Mouse (Mus musculus) hindbrain, embryonic 11.5 days (tissue): ENCODE measurements at regions not wholly inside any gene's neighbourhood (a gene's known extent, or its start where the extent isn't known, plus 50 kb on each side); places are given as distances from the start of the nearest gene placed in this dataset.

ENCODE experiments used
- ATAC-seq: fragments of 200-750 bp; cut with Nextera tagmentation; 2 replicates; pipeline ENCODE4 v1.8.0; 2017; ENCODE audit warnings: mild to moderate bottlenecking, moderate TSS enrichment, moderate library complexity; ENCODE audit not compliant: low FRiP score
- DNase-seq: peaks from one replicate; pipeline ENCODE4 v3.0.0-alpha.2; 2015; ENCODE audit warnings: low spot score
- H3K27ac ChIP-seq: fragments of 300-500 bp; sonication (generic); 2 replicates; pipeline ENCODE4 v1.5.1; 2014; ENCODE audit warnings: mild to moderate bottlenecking, low read depth, low read length
- H3K27me3 ChIP-seq: fragments of 300-500 bp; sonication (generic); 2 replicates; pipeline ENCODE4 v1.6.1; 2014; ENCODE audit warnings: mild to moderate bottlenecking, low read length, moderate library complexity, mixed read lengths; ENCODE audit not compliant: control insufficient read depth, insufficient read depth
- H3K36me3 ChIP-seq: fragments of 300-500 bp; sonication (generic); 2 replicates; pipeline ENCODE4 v1.6.1; 2014; ENCODE audit warnings: mild to moderate bottlenecking, low read length, moderate library complexity, mixed read lengths; ENCODE audit not compliant: control insufficient read depth, insufficient read depth
- H3K4me1 ChIP-seq: fragments of 300-500 bp; sonication (generic); replicated peaks from 2 replicates; pipeline ENCODE4 v1.6.1; 2014; ENCODE audit warnings: low read length, mixed read lengths; ENCODE audit not compliant: control insufficient read depth, insufficient read depth
- H3K4me2 ChIP-seq: fragments of 300-500 bp; sonication (generic); replicated peaks from 2 replicates; pipeline ENCODE4 v1.6.1; 2014; ENCODE audit warnings: mild to moderate bottlenecking, low read depth, low read length
- H3K4me3 ChIP-seq: fragments of 300-500 bp; sonication (generic); 2 replicates; pipeline ENCODE4 v1.5.1; 2014; ENCODE audit warnings: low read depth, low read length
- H3K9ac ChIP-seq: fragments of 300-500 bp; sonication (generic); 2 replicates; pipeline ENCODE4 v1.6.1; 2014; ENCODE audit warnings: low read depth, low read length
- H3K9me3 ChIP-seq: fragments of 300-500 bp; sonication (generic); 2 replicates; pipeline ENCODE4 v1.6.1; 2016; ENCODE audit warnings: low read length; ENCODE audit not compliant: control insufficient read depth
- WGBS: fragments of 180-500 bp; shearing (Covaris S2); extraction: QIAGEN DNeasy Blood & Tissue Kit; methylation state at CpG from one replicate; pipeline ENCODE4 v1.1.7; 2014; 5-methylcytosine and 5-hydroxymethylcytosine counted together

DNA sequence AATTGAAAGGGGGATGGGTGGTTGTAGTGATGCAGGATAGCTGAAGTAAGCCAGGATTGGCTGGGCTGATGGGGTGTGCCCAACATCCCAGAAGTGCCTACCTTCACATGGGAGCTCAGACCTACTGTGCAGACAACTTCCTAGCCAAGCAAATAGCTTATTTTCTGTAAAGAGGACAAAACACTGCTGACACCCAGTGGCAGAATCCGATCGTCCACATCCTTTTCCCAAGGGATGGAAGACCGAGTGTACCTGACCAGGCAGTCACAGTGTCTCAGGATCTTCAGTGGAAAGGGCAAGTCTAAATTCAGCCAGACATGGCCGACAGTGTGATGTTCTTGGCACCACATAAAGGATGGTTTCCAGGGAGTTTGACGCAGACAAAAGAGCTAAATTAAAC is 114.4 kb downstream of the Nmur2 start:
- no peak overlapping the region for H3K27ac ChIP-seq
- H3K27me3 ChIP-seq, result no peaks in the 10 kb centered on the region
- no peaks in the 10 kb centered on the region for H3K36me3 ChIP-seq
- no peaks in the 10 kb centered on the region for H3K4me1 ChIP-seq
- no peaks in the 10 kb centered on the region for H3K9me3 ChIP-seq
- DNase-seq (no peak), ATAC-seq (no peak)
- 77% methylated on average over 5 of the region's 5 CpGs for WGBS
- H3K9ac ChIP-seq, result no peak overlapping the region
- no peak overlapping the region for H3K4me2 ChIP-seq
- no peak overlapping the region for H3K4me3 ChIP-seq

DNA sequence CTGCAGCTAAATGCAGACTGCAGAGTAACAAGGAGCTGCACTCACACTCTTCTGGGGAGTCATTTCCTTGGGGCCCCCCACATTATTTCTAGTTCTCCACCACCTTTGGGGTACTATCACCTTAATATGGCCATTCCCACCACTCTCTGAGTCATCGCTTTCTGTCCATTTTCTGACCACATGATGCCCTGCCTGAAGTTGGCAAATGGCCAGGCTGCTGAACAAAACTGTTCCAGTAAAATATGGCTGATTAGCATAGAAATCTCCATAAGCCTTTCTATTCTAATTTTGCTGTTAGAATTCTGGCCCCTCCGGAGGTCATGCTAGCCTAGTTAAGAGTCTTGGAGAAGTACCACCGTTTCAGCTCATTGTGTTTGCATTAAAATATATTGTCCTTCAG is 121.7 kb downstream of the Nmur2 start:
- Histone ChIP-seq H3K4me1 (no peaks in the 10 kb centered on the region), H3K4me3 (no peak overlapping the region), H3K27me3 (no peaks in the 10 kb centered on the region), H3K27ac (no peak overlapping the region), H3K36me3 (no peaks in the 10 kb centered on the region), H3K4me2 (no peak overlapping the region), H3K9ac (no peak overlapping the region), H3K9me3 (no peaks in the 10 kb centered on the region)
- no peak for ATAC-seq
- DNase-seq, result no peak
- WGBS, result 88% methylated on average over 3 of the region's 3 CpGs

DNA sequence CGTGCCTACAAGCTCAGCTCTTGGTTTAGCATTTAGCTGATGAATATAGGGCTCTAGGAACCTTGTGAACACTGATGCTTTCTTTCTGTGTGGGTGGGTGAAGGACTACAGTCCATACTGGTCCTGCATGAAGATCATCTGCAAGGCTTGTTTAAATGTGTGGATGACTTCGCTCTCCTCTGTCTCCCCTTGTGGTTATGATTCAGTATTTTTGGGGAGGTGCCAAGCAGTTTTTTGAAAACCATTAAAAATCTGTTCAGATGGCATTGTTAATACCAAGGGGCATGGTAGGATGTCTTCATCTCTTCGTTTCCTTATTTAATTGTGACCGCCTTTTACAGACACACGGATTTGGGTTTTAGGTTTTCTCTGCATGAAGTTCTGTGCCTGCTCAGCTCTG is 122.4 kb downstream of the Nmur2 start:
- no peaks in the 10 kb centered on the region for H3K36me3 ChIP-seq
- no peak overlapping the region for H3K27ac ChIP-seq
- H3K9me3 ChIP-seq, result no peaks in the 10 kb centered on the region
- no peak for DNase-seq
- H3K9ac ChIP-seq, result no peak overlapping the region
- no peaks in the 10 kb centered on the region for H3K4me1 ChIP-seq
- no peak for ATAC-seq
- no peak overlapping the region for H3K4me3 ChIP-seq
- H3K4me2 ChIP-seq, result no peak overlapping the region
- no peaks in the 10 kb centered on the region for H3K27me3 ChIP-seq
- 90% methylated on average over 5 of the region's 5 CpGs for WGBS

DNA sequence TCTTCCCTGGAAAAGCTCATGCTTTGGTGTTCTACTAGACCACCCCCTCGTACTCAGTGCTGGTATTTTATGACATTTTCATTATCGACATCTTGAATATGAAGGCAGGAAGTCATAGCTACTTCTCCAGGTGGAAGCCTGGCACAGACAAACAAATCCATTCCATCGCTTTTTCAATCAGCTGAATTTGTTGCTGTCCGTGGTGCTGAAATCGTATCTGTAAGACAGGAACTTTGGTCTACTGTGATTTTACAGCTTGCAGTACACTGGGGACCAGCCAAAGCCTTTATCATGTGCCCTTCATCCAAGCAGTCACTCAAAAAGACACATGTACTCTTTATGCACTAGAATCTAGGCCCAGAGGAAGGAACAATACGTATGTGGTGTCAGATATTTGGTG is 143.3 kb downstream of the Nmur2 start:
- no peak overlapping the region for H3K9ac ChIP-seq
- no peaks in the 10 kb centered on the region for H3K36me3 ChIP-seq
- WGBS, result 20% methylated on average over 6 of the region's 6 CpGs
- DNase-seq, result peak; percentile 75
- no peaks in the 10 kb centered on the region for H3K27me3 ChIP-seq
- H3K27ac ChIP-seq, result no peak overlapping the region
- no peak for ATAC-seq
- no peaks in the 10 kb centered on the region for H3K9me3 ChIP-seq
- H3K4me1 ChIP-seq, result no peaks in the 10 kb centered on the region
- H3K4me2 ChIP-seq, result no peak overlapping the region
- H3K4me3 ChIP-seq, result no peak overlapping the region

DNA sequence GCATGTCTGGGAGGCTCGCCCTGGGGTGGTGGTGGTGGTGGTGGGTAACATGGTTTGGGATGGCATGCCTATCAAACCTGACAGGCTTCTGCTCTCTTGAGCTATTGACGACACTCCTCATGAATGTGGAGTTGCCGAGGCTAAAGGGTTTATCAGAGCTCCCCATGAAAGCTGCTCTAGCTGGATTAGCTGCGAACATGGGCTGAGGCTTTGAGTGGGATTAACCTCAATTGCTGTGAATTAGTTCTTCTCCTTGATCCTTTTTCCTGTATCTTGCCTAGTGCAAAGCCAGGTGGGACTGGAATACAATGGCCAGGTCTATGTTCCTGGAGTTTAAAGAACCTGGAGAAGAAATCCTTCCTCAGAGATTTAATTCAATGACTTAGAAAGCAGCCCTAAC is 150.6 kb downstream of the Nmur2 start:
- ATAC-seq (no peak), DNase-seq (no peak)
- no peaks in the 10 kb centered on the region for H3K4me1 ChIP-seq
- 75% methylated on average over 4 of the region's 4 CpGs for WGBS
- H3K4me2 ChIP-seq, result no peak overlapping the region
- no peak overlapping the region for H3K27ac ChIP-seq
- no peaks in the 10 kb centered on the region for H3K27me3 ChIP-seq
- H3K9me3 ChIP-seq, result no peaks in the 10 kb centered on the region
- no peak overlapping the region for H3K9ac ChIP-seq
- H3K4me3 ChIP-seq, result no peak overlapping the region
- no peaks in the 10 kb centered on the region for H3K36me3 ChIP-seq

DNA sequence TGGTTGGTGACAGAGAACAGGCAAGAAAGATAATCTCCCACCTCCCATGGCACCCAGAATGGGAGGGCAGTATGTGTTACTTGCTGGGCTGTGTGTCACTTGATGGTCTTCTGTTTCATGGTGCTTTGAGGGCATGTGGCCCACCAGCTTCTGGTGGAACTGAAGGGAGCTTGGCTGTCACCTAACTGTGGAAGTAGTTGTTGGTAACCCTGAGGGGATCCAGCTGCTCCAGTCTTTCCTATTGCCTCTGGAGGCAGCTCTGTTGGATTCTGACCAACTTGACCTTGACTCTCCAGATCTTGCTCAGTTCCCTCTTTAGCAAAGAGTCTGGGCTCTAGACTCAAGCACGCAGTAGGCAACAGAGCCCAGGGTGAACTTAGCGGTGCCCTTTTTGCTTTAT is 162.2 kb downstream of the Nmur2 start:
- no peak overlapping the region for H3K4me2 ChIP-seq

DNA sequence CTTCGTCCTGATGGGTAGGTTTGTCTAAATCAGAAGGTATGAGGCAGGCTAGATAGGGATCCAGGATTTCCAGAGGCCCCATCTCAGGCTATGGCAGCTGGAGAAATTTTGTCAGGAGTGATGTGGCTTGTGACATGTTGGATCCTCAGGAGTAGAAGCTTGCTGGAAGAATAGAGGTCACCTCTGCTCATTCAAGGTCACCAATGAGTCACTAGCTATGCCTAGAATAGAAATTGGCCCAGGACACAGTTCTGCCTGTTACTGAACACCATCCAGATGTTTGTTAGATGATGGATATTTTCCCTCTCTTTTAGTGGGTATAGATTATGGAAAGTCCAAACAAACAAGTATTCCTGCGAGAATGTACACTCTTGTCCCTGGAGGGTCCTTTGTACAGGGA is 173.7 kb downstream of the Nmur2 start:
- H3K4me3 ChIP-seq, result no peak overlapping the region
- 90% methylated on average over 2 of the region's 2 CpGs for WGBS
- H3K9ac ChIP-seq, result no peak overlapping the region
- no peaks in the 10 kb centered on the region for H3K4me1 ChIP-seq
- no peaks in the 10 kb centered on the region for H3K36me3 ChIP-seq
- DNase-seq, result no peak
- H3K4me2 ChIP-seq, result no peak overlapping the region
- H3K27ac ChIP-seq, result no peak overlapping the region
- no peak for ATAC-seq
- no peaks in the 10 kb centered on the region for H3K9me3 ChIP-seq
- no peaks in the 10 kb centered on the region for H3K27me3 ChIP-seq

More for the DNA sequence above, 162.2 kb downstream of the Nmur2 start:
- Histone ChIP-seq H3K27ac (no peak overlapping the region), H3K9ac (no peak overlapping the region), H3K27me3 (no peaks in the 10 kb centered on the region), H3K4me3 (no peak overlapping the region), H3K4me1 (no peaks in the 10 kb centered on the region), H3K36me3 (no peaks in the 10 kb centered on the region), H3K9me3 (no peaks in the 10 kb centered on the region)
- 100% methylated on average over 2 of the region's 2 CpGs for WGBS
- ATAC-seq (no peak), DNase-seq (no peak)

DNA sequence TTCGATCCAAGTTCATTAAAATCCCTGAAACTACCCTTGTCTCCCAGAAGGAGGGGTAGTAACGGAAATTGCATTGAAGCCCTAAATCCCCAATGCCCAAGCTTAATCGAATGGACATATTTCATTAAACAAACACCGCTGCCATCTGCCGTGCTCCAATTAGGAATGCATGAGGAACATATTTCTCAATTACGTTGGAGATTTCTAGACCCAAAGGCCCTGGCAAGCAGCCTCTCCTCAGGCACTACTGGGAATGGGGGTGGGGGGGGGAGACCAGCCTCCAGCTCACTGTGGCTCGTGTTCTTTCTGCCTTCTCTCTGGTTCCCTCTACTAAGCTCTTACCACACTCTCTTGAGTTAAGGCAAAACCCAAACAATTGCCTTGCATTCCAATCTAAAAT is 181.6 kb downstream of the Nmur2 start:
- H3K9me3 ChIP-seq, result no peaks in the 10 kb centered on the region
- WGBS, result 78% methylated on average over 7 of the region's 7 CpGs
- H3K4me3 ChIP-seq, result no peak overlapping the region
- no peak for ATAC-seq
- no peaks in the 10 kb centered on the region for H3K27me3 ChIP-seq
- H3K36me3 ChIP-seq, result no peaks in the 10 kb centered on the region
- no peak overlapping the region for H3K27ac ChIP-seq
- H3K4me1 ChIP-seq, result no peaks in the 10 kb centered on the region
- no peak overlapping the region for H3K4me2 ChIP-seq
- H3K9ac ChIP-seq, result no peak overlapping the region
- peak; percentile 7 for DNase-seq

DNA sequence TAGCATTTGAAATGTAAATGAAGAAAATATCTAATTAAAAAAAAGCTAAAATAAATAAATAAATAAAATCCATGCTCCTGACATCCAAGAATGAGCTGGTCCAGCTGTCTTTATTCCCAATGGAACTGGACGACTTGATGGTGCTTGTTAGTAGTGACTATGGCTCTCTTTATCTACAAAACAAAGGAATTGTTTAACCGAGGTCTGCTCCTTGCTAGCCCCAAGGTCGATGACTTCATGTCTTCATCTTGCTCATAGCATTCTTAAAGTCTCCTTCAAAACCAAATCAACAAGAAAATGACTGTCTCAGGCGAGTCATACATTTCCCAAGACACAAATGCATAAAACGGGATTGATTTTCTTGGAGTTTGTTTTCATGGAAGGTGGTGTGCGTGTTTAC is 212.5 kb upstream of the Glra1 start:
- Histone ChIP-seq H3K4me1 (no peaks in the 10 kb centered on the region), H3K36me3 (no peaks in the 10 kb centered on the region), H3K4me2 (no peak overlapping the region), H3K9ac (no peak overlapping the region), H3K27ac (no peak overlapping the region), H3K4me3 (no peak overlapping the region), H3K9me3 (no peaks in the 10 kb centered on the region), H3K27me3 (no peaks in the 10 kb centered on the region)
- 80% methylated on average over 6 of the region's 6 CpGs for WGBS
- DNase-seq (no peak), ATAC-seq (no peak)
